Mouse (Mus musculus) heart, adult 2 months (tissue): ENCODE results near the gene Clrn3. TPM values are rescaled to one million over a fixed set of nuclear protein-coding genes. Genes with fewer than 3 reads are reported as not detected.

ENCODE experiments used
- DNase-seq, 2 experiments: peaks; one replicate each; pipeline ENCODE4 v3.0.0; 2021
- H3K27ac ChIP-seq: fragments of 200-600 bp; 2 replicates; pipeline ENCODE4 v1.8.1; 2022
- H3K27me3 ChIP-seq: fragments of 200-500 bp; 2 replicates; pipeline ENCODE4 v1.6.1; 2012; ENCODE audit warnings: mild to moderate bottlenecking, low read length, inconsistent platforms, mixed read lengths; ENCODE audit not compliant: control insufficient read depth, insufficient read depth
- H3K36me3 ChIP-seq: fragments of 200-500 bp; 2 replicates; pipeline ENCODE4 v1.6.1; 2012; ENCODE audit warnings: low read length, inconsistent platforms; ENCODE audit not compliant: control insufficient read depth, insufficient read depth
- H3K4me1 ChIP-seq: fragments of 200-500 bp; 2 replicates; pipeline ENCODE4 v1.6.1; 2011; ENCODE audit warnings: low read length; ENCODE audit not compliant: control insufficient read depth, insufficient read depth
- H3K4me3 ChIP-seq: fragments of 200-600 bp; 2 replicates; pipeline ENCODE4 v1.8.1; 2022
- H3K79me2 ChIP-seq: fragments of 200-500 bp; replicated peaks from 2 replicates; pipeline ENCODE4 v1.6.1; 2012; ENCODE audit warnings: mild to moderate bottlenecking, inconsistent platforms, low read length, moderate library complexity, mixed read lengths; ENCODE audit not compliant: control insufficient read depth, insufficient read depth
- H3K9ac ChIP-seq: fragments of 200-500 bp; 2 replicates; pipeline ENCODE4 v1.6.1; 2012; ENCODE audit warnings: low read depth, mild to moderate bottlenecking, control low read depth, inconsistent platforms, low read length, mixed read lengths
- CTCF ChIP-seq: fragments of 200-600 bp; IDR thresholded peaks from 2 replicates; pipeline ENCODE4 v1.8.1; 2022; ENCODE audit warnings: antibody characterized with exemption, mild to moderate bottlenecking, moderate library complexity
- EP300 ChIP-seq: fragments of 200-500 bp; IDR thresholded peaks from 2 replicates; pipeline ENCODE4 v1.6.1; 2011; ENCODE audit warnings: low read depth, low read length, control low read depth; ENCODE audit not compliant: insufficient read depth
- POLR2A ChIP-seq: fragments of 200-500 bp; IDR thresholded peaks from 2 replicates; pipeline ENCODE4 v1.6.1; 2011; ENCODE audit warnings: mild to moderate bottlenecking, low read depth, low read length, control low read depth; ENCODE audit not compliant: insufficient read depth
- WGBS: fragments of 180-500 bp; shearing (Covaris S2); methylation state at CpG from one replicate; pipeline ENCODE4 v1.1.7; 2018; 5-methylcytosine and 5-hydroxymethylcytosine counted together
- intact Hi-C: fragments of 180-260 bp; cut with DNase I; formaldehyde crosslinking; loops from one replicate; pipeline ENCODE4 v1.15.1; 2025
- polyA plus RNA-seq: library from polyadenylated mRNA; depleted of rRNA; stranded (reverse); fragments of >200 nt; gene quantifications from 2 replicates; pipeline ENCODE4 v1.2.3, GENCODE M21; 2012
- total RNA-seq, 2 experiments: library from RNA; stranded (reverse); gene quantifications; 2 replicates each; pipeline ENCODE4 v1.2.3; 2021

Clrn3 gene
- total and polyA plus RNA-seq, 3 experiments: not detected

DNA sequence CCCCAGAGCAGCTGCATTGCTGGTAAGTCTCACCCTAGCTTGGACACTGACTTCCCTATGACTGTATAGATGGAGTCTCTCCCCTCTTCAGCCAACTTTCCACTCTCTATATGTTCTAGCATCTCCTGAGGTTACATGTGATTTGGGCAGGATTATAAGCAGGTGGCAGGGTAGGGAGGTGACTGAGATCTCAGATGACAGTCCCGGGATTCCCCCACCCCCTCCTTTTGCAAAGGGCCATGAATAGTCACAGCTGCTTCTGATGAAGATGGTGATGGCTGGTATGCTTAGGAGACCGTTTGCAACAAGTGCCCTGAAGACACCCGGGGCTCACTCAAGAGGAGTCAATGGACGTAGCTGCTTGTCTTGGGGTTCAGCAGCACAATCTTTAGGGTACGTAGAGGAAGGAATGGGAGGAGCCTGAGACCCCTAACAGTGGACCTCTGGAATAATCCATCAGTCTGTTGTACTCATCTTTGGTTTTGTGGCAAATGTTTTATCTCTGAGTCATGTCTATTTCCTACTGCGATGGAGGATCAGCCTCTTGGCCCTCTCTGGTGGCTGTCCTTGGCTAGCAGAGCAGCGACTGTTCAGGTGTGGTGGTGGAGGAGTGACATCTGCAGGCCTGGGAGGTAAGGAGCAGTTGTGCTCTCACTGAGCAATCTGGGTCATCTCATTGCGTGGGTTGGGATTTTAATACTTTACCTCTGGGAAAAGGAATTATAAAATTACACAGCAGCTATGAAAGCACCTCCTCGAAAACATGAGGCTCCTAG lies 38.5 kb downstream of the Clrn3 start:
- Histone ChIP-seq H3K79me2 (no peaks in the 10 kb centered on the region), H3K27me3 (no peaks in the 10 kb centered on the region), H3K27ac (no peak overlapping the region), H3K4me1 (no peaks in the 10 kb centered on the region), H3K9ac (no peak overlapping the region), H3K4me3 (no peak overlapping the region), H3K36me3 (no peaks in the 10 kb centered on the region)
- TF ChIP-seq EP300: no peak
- TF ChIP-seq POLR2A: no peak
- TF ChIP-seq CTCF: no peak
- WGBS: 59% methylated on average over 9 of the region's 9 CpGs
- intact Hi-C loops: loop anchor here (10.0 kb wide), 2 partner anchors 1635 to 1685 kb away; no protein-coding TSS in a partner anchor
- no peak for DNase-seq

DNA sequence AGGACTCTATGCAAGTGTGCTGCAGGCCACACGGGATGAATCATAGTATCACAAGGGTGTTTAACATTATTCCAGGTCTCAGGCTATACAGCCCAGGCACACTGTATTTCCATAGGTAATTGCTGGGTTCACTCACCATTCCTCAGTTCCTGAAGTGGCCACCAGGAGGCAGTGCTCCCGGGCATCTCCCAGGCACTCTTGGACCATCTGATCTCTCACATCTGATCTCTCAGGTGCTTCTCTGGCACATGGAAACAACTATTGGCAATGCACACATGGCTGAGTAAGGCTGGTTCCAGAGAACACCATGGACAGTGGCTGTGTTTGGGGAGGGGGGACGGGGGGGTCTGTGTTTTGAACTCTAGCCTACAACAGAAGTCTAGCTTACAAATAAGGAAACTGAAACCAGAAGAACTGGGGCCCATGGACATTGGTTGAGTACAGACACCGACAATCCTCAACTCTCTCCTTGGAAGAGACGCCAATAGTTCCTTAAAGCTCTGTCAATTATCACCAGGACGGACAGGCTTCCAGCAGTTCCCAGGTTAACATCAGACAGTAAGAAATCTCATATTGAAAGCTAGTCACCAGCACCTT lies 40.1 kb downstream of the Clrn3 start:
- no peak overlapping the region for H3K27ac ChIP-seq
- no peak overlapping the region for H3K9ac ChIP-seq
- DNase-seq: no peak
- no peak for TF ChIP-seq EP300
- TF ChIP-seq CTCF: peak; percentile 60
- no peak for TF ChIP-seq POLR2A
- intact Hi-C loops: loop anchor here (10.0 kb wide), 2 partner anchors 1634 to 1684 kb away; no protein-coding TSS in a partner anchor
- no peaks in the 10 kb centered on the region for H3K27me3 ChIP-seq
- H3K4me1 ChIP-seq: no peaks in the 10 kb centered on the region
- H3K79me2 ChIP-seq: no peaks in the 10 kb centered on the region
- no peak overlapping the region for H3K4me3 ChIP-seq
- H3K36me3 ChIP-seq: no peaks in the 10 kb centered on the region
- 51% methylated on average over 6 of the region's 6 CpGs for WGBS

DNA sequence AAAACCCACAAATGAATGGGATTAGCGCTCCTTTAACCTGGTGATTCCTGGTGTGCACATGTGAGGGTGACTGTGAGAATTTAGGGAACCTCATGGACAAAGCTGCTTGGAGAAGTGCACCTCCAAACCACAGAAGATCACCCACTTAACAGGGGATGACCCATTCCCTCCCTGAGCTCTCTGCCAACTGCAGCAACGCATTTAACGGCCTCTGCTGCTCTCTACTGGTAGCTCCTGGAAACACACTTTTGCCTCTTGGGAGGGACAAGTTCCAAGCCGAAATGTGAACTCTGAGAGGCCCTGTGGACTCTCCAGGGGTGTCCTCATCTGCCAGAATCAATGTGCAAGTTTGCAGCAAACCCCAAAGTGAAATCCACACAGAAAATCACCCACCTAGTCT lies 41.0 kb downstream of the Clrn3 start:
- peak; percentile 46 to 74 for DNase-seq
- Histone ChIP-seq H3K27ac (no peak overlapping the region), H3K9ac (no peak overlapping the region), H3K36me3 (no peaks in the 10 kb centered on the region), H3K4me3 (no peak overlapping the region), H3K79me2 (no peaks in the 10 kb centered on the region), H3K4me1 (no peaks in the 10 kb centered on the region), H3K27me3 (no peaks in the 10 kb centered on the region)
- 25% methylated on average over 4 of the region's 4 CpGs for WGBS
- intact Hi-C loops: loop anchor here (2.0 to 10.0 kb wide), 3 partner anchors 85 to 1683 kb away; no protein-coding TSS in a partner anchor
- TF ChIP-seq EP300 (0 out of 2 replicates have a peak, but pooled peaks have one; percentile 65), CTCF (peak; percentile 89), POLR2A (no peak)

DNA sequence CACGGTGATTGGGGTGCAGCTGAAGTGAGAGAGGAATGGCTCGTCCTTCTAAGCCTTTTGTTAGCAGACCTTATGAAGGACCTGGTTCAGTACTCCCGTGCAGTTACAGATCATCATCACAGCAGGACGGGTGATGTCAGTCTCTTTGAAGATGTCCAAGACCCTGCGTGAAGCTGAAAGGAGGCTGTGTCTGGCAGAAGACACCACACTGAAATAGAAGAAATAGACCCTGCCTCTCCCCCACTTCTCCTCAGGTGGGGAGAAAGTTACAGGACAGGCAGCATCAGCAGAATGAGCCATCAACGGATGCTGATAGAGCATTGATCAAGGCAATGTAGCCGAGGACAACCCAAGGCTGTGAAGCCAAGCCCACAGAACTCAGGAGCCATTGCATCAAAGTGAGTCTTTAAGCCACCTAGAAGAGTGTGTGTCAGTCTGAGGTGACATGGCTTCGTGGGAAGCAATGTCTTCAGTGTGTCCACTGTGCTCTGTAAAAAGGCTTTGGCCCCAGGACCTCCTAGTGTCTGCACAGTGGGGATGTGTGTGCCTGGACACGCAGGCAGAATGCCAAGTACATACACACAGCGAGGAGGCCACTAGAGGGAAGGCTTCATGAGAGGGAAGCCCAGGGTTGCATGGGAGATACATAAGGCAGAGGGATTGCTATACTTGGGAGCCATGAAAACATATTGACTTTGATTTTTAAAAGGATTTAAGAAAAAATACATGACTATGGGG lies 41.6 kb downstream of the Clrn3 start:
- Histone ChIP-seq H3K27me3 (no peaks in the 10 kb centered on the region), H3K36me3 (no peaks in the 10 kb centered on the region), H3K4me3 (no peak overlapping the region), H3K4me1 (no peaks in the 10 kb centered on the region), H3K9ac (no peak overlapping the region), H3K27ac (no peak overlapping the region), H3K79me2 (no peaks in the 10 kb centered on the region)
- intact Hi-C loops: loop anchor here (2.0 to 10.0 kb wide), 3 partner anchors 84 to 1682 kb away; no protein-coding TSS in a partner anchor
- DNase-seq: no peak
- WGBS: 69% methylated on average over 10 of the region's 10 CpGs
- TF ChIP-seq EP300 (no peak), POLR2A (no peak), CTCF (no peak)

DNA sequence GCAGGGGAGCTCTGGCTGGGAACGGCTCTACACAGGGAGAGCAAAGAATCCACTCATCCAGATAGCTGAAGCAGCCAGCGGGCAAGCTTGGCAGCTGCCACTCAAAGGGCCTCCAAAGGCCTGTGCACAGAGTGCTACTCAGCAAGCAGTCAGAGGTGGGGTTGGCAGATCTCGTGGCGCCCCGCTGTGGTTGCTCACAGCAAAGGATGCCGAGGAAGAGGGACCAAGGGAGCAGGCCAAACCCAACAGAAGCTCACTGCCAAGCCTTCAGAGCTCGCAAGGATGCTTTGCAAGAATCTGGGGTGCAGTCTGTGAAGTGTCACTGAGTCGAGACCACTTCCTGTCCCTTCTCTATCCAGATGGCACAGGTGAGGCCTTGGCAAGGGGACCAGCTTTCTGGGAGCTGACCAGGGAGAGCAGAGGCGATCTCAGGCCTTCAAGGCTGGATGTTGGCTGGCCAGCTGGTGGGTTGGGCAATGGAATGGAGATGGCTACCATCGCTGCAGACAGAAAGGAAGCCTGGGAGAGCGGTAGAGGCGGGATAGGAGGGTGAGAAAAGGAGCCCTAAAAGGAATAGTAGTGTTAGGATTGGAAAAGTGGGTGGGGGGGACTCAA lies 42.6 kb downstream of the Clrn3 start:
- no peak for DNase-seq
- no peak overlapping the region for H3K4me3 ChIP-seq
- no peak overlapping the region for H3K9ac ChIP-seq
- no peaks in the 10 kb centered on the region for H3K79me2 ChIP-seq
- TF ChIP-seq POLR2A (no peak), EP300 (no peak), CTCF (no peak)
- 36% methylated on average over 12 of the region's 12 CpGs for WGBS
- no peak overlapping the region for H3K27ac ChIP-seq
- H3K27me3 ChIP-seq: no peaks in the 10 kb centered on the region
- no peaks in the 10 kb centered on the region for H3K36me3 ChIP-seq
- intact Hi-C loops: loop anchor here (2.0 to 10.0 kb wide), 3 partner anchors 83 to 1681 kb away; no protein-coding TSS in a partner anchor
- no peaks in the 10 kb centered on the region for H3K4me1 ChIP-seq
